Mouse (Mus musculus) cortical plate, adult 2 months (tissue): ENCODE measurements around the gene Mdm4.

Experiments used
- CTCF ChIP-seq: fragments of 200-500 bp; IDR thresholded peaks from 2 replicates; pipeline ENCODE4 v1.5.1; 2011; ENCODE audit warnings: mild to moderate bottlenecking, control low read depth, low read length; ENCODE audit not compliant: insufficient read depth; ENCODE audit errors: extremely low read depth
- POLR2A ChIP-seq: fragments of 200-500 bp; IDR thresholded peaks from 2 replicates; pipeline ENCODE4 v1.6.1; 2011; ENCODE audit warnings: mild to moderate bottlenecking, low read length, control low read depth; ENCODE audit not compliant: insufficient read depth; ENCODE audit errors: extremely low read depth

- no peak for TF ChIP-seq CTCF
- no peak for TF ChIP-seq POLR2A
Observed at GRCm38 (mm10) chr1:132964106-132964505, 66.3 kb downstream of the Mdm4 start.
